ENCODE assay signal across 8 mouse cellular contexts in the genomic region with DNA sequence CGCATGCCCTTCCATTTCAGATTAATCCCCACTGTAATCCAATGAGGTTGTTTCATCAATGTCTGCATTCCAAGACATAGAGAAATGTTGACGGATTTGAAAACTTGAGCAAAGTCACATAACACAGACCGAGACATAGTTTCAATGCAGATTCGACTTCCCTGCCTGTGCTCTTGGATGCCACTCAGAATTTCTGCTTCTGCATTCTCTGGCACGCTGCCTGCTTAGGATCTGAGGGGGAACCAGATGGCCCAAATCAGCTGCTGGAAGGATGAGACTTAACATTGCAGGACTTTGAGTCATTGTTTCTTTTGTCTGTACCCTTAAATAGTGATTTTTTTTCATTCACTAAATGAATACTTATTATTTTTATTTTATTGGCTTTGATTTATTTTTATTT.
A peak's percentile ranks its signal among the peaks of the same experiment; 100 is the strongest.
DNase-seq lines count a peak whose midpoint lies in the region; ATAC-seq lines count a peak whose summit lies in the region.

No protein-coding gene starts in this region.

- DNase-seq in forebrain, embryonic 10.5 days (ENCODE audit: extremely low spot score, low spot score): no peak
- peak; percentile 37 to 60 for DNase-seq in layer of hippocampus, postnatal 10 days (ENCODE audit: low spot score in 2 of 2)
- peak; percentile 39 to 45 for DNase-seq in right cerebral cortex, postnatal 36 days (ENCODE audit: low spot score in 2 of 2)
- no peak for DNase-seq in embryo, embryonic 9.5 days (ENCODE audit: extremely low spot score)
- DNase-seq in spleen, postnatal 14 days (ENCODE audit: low spot score in 2 of 2): no peak

- no peaks in the 10 kb centered on the region for H3K9me3 ChIP-seq in forebrain, embryonic 15.5 days
- no peaks in the 10 kb centered on the region for H3K9me3 ChIP-seq in forebrain, embryonic 10.5 days
- no peaks in the 10 kb centered on the region for H3K9me3 ChIP-seq in neural tube, embryonic 13.5 days
- no peaks in the 10 kb centered on the region for H3K9me3 ChIP-seq in neural tube, embryonic 15.5 days (replicated peaks)

- H3K36me3 ChIP-seq in forebrain, embryonic 15.5 days: no peaks in the 10 kb centered on the region
- no peaks in the 10 kb centered on the region for H3K36me3 ChIP-seq in forebrain, embryonic 10.5 days (replicated peaks)
- H3K36me3 ChIP-seq in neural tube, embryonic 13.5 days: no peaks in the 10 kb centered on the region
- no peaks in the 10 kb centered on the region for H3K36me3 ChIP-seq in neural tube, embryonic 15.5 days

- peaks cover 9% of the 10 kb centered on the region for H3K4me1 ChIP-seq in forebrain, embryonic 15.5 days
- H3K4me1 ChIP-seq in forebrain, embryonic 10.5 days: no peaks in the 10 kb centered on the region
- peaks cover 10% of the 10 kb centered on the region; the same call in 1 of the 2 replicates for H3K4me1 ChIP-seq in neural tube, embryonic 13.5 days (replicated peaks)
- 0 out of 2 replicates have a peak, but pooled peaks cover 5% of the 10 kb centered on the region for H3K4me1 ChIP-seq in neural tube, embryonic 15.5 days

- peak; percentile 74 for ATAC-seq in forebrain, embryonic 15.5 days (replicated peaks)
- no peak for ATAC-seq in neural tube, embryonic 13.5 days (ENCODE audit: low read depth)
- ATAC-seq in neural tube, embryonic 15.5 days (ENCODE audit: low FRiP score): no peak

- 65% methylated on average over 5 of the region's 5 CpGs for WGBS in forebrain, embryonic 15.5 days
- 93% methylated on average over 5 of the region's 5 CpGs for WGBS in forebrain, embryonic 10.5 days
- WGBS in neural tube, embryonic 13.5 days: 79% methylated on average over 5 of the region's 5 CpGs
- WGBS in neural tube, embryonic 15.5 days: 69% methylated on average over 5 of the region's 5 CpGs

- H3K27me3 ChIP-seq in forebrain, embryonic 15.5 days: no peaks in the 10 kb centered on the region
- H3K27me3 ChIP-seq in forebrain, embryonic 10.5 days (ENCODE audit: poor library complexity, severe bottlenecking): no peaks in the 10 kb centered on the region
- H3K27me3 ChIP-seq in neural tube, embryonic 13.5 days: no peaks in the 10 kb centered on the region
- no peaks in the 10 kb centered on the region for H3K27me3 ChIP-seq in neural tube, embryonic 15.5 days (replicated peaks)

- H3K4me3 ChIP-seq in forebrain, embryonic 15.5 days: no peak overlapping the region
- H3K4me3 ChIP-seq in forebrain, embryonic 10.5 days: no peak overlapping the region
- no peak overlapping the region for H3K4me3 ChIP-seq in neural tube, embryonic 13.5 days
- H3K4me3 ChIP-seq in neural tube, embryonic 15.5 days (replicated peaks): no peak overlapping the region

- H3K4me2 ChIP-seq in forebrain, embryonic 15.5 days (replicated peaks): no peak overlapping the region
- no peak overlapping the region for H3K4me2 ChIP-seq in neural tube, embryonic 13.5 days
- H3K4me2 ChIP-seq in neural tube, embryonic 15.5 days: no peak overlapping the region

- no peak overlapping the region for H3K27ac ChIP-seq in forebrain, embryonic 15.5 days (replicated peaks)
- no peak overlapping the region for H3K27ac ChIP-seq in forebrain, embryonic 10.5 days
- 0 out of 2 replicates have a peak overlapping the region, but pooled peaks have one; percentile 29 for H3K27ac ChIP-seq in neural tube, embryonic 13.5 days (replicated peaks)
- no peak overlapping the region for H3K27ac ChIP-seq in neural tube, embryonic 15.5 days (replicated peaks)

- H3K9ac ChIP-seq in forebrain, embryonic 15.5 days (replicated peaks): no peak overlapping the region
- H3K9ac ChIP-seq in neural tube, embryonic 13.5 days: no peak overlapping the region
- no peak overlapping the region for H3K9ac ChIP-seq in neural tube, embryonic 15.5 days (replicated peaks)

Comparison
In these comparisons a context has a peak if more than half of its experiments do, and no peak if none do; other contexts are left out.
1. DNase-seq: peak in layer of hippocampus, postnatal 10 days (2 of 2) and right cerebral cortex, postnatal 36 days (2 of 2); none in forebrain, embryonic 10.5 days (single experiment), embryo, embryonic 9.5 days (single experiment) and spleen, postnatal 14 days (0 of 2).